11 mouse cellular contexts compared by ENCODE assay signal in the genomic region with DNA sequence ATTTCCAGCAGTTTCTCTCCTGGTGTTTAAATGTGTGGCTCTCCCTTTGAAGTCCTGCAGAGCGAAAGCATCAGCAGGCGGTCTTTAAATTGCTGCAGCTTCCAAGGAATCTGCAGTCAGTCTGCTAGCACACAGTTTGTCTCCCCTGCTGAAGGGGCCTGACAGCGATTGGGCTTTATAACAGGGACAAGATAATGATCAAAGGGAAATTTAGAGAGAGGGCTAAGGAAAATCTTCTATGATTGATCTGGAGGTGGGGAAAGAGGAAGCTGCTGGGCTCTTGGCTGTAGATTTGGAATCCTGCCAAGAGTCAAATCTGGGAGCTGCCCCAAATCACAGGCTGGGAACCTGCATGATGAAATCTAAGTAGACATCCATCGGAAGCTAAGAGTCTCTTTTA.
A peak's percentile ranks its signal among the peaks of the same experiment; 100 is the strongest.
DNase-seq lines count a peak whose midpoint lies in the region; ATAC-seq lines count a peak whose summit lies in the region.
"Had no signal": no experiment of that assay in that cellular context is flagged by ENCODE, and none has a peak within 500 bp of the region (broad histone marks: within the 10 kb centered on the region; RNA-seq: fewer than 3 reads in every experiment).

No protein-coding gene starts in this region.

- no peaks in the 10 kb centered on the region for H3K27me3 ChIP-seq in intestine, embryonic 14.5 days (replicated peaks; ENCODE audit: control insufficient read depth, insufficient read depth, low read length)
- no peaks in the 10 kb centered on the region for H3K27me3 ChIP-seq in intestine, embryonic 16.5 days (replicated peaks; ENCODE audit: control insufficient read depth, insufficient read depth, low read length)
- no peaks in the 10 kb centered on the region for H3K27me3 ChIP-seq in embryonic facial prominence, embryonic 13.5 days
- no peaks in the 10 kb centered on the region for H3K27me3 ChIP-seq in midbrain, embryonic 12.5 days
- H3K27me3 ChIP-seq in kidney, embryonic 16.5 days (ENCODE audit: insufficient read depth, low read length) = no peaks in the 10 kb centered on the region
- H3K27me3 ChIP-seq: neural tube, embryonic 12.5 days had no signal

- no peak overlapping the region for H3K4me3 ChIP-seq in intestine, embryonic 14.5 days (ENCODE audit: low read depth, low read length)
- no peak overlapping the region for H3K4me3 ChIP-seq in intestine, embryonic 16.5 days (ENCODE audit: low read length)
- no peak overlapping the region for H3K4me3 ChIP-seq in embryonic facial prominence, embryonic 13.5 days
- H3K4me3 ChIP-seq in midbrain, embryonic 12.5 days = no peak overlapping the region
- H3K4me3 ChIP-seq in kidney, embryonic 16.5 days (ENCODE audit: low read length) = no peak overlapping the region
- H3K4me3 ChIP-seq: neural tube, embryonic 12.5 days had no signal

- no peaks in the 10 kb centered on the region for H3K9me3 ChIP-seq in intestine, embryonic 14.5 days (ENCODE audit: control insufficient read depth, low read length)
- H3K9me3 ChIP-seq in intestine, embryonic 16.5 days (ENCODE audit: control insufficient read depth, low read length) = no peaks in the 10 kb centered on the region
- H3K9me3 ChIP-seq in embryonic facial prominence, embryonic 13.5 days = no peaks in the 10 kb centered on the region
- H3K9me3 ChIP-seq in midbrain, embryonic 12.5 days = no peaks in the 10 kb centered on the region
- no peaks in the 10 kb centered on the region for H3K9me3 ChIP-seq in kidney, embryonic 16.5 days (ENCODE audit: low read length)
- H3K9me3 ChIP-seq: neural tube, embryonic 12.5 days had no signal

- peak; percentile 52 for DNase-seq in intestine, embryonic 14.5 days (ENCODE audit: low spot score)
- peak; percentile 5 for DNase-seq in adrenal gland, adult 8-10 months
- DNase-seq in thymus, postnatal 0 days (ENCODE audit: low spot score) = no peak
- no peak for DNase-seq in thymus, adult 18-20 months
- DNase-seq: gastrocnemius, postnatal 25 days had no signal

- ATAC-seq in intestine, embryonic 14.5 days (replicated peaks; ENCODE audit: low FRiP score, low TSS enrichment, low read depth) = no peak
- ATAC-seq in intestine, embryonic 16.5 days = no peak
- no peak for ATAC-seq in embryonic facial prominence, embryonic 13.5 days (ENCODE audit: insufficient number of reproducible peaks, insufficient read depth, low FRiP score, low TSS enrichment, low read depth)
- ATAC-seq in midbrain, embryonic 12.5 days (ENCODE audit: low FRiP score, low read depth) = peak; percentile 38; the same call in 1 of the 2 replicates
- no peak for ATAC-seq in kidney, embryonic 16.5 days (ENCODE audit: low FRiP score, low TSS enrichment)

- no peak overlapping the region for H3K4me2 ChIP-seq in intestine, embryonic 14.5 days (ENCODE audit: low read length)
- H3K4me2 ChIP-seq in intestine, embryonic 16.5 days (ENCODE audit: low read depth, low read length) = no peak overlapping the region
- no peak overlapping the region for H3K4me2 ChIP-seq in embryonic facial prominence, embryonic 13.5 days
- H3K4me2 ChIP-seq in midbrain, embryonic 12.5 days (replicated peaks) = no peak overlapping the region
- H3K4me2 ChIP-seq in kidney, embryonic 16.5 days (replicated peaks; ENCODE audit: low read depth, low read length) = no peak overlapping the region
- H3K4me2 ChIP-seq: neural tube, embryonic 12.5 days had no signal

- no peaks in the 10 kb centered on the region; the same call in 1 of the 2 replicates for H3K4me1 ChIP-seq in intestine, embryonic 14.5 days (replicated peaks; ENCODE audit: control insufficient read depth, insufficient read depth, low read length)
- H3K4me1 ChIP-seq in intestine, embryonic 16.5 days (ENCODE audit: control insufficient read depth, insufficient read depth, low read length) = no peaks in the 10 kb centered on the region
- peaks cover 6% of the 10 kb centered on the region for H3K4me1 ChIP-seq in embryonic facial prominence, embryonic 13.5 days
- H3K4me1 ChIP-seq in midbrain, embryonic 12.5 days = peaks cover 5% of the 10 kb centered on the region; the same call in 1 of the 2 replicates
- H3K4me1 ChIP-seq in kidney, embryonic 16.5 days (ENCODE audit: insufficient read depth, low read length) = peaks cover 8% of the 10 kb centered on the region

- no peak overlapping the region for H3K9ac ChIP-seq in intestine, embryonic 14.5 days (ENCODE audit: low read length)
- no peak overlapping the region for H3K9ac ChIP-seq in intestine, embryonic 16.5 days (ENCODE audit: low read depth, low read length)
- 0 out of 2 replicates have a peak overlapping the region, but pooled peaks have one; percentile 32 for H3K9ac ChIP-seq in embryonic facial prominence, embryonic 13.5 days
- H3K9ac ChIP-seq in midbrain, embryonic 12.5 days (replicated peaks) = no peak overlapping the region
- no peak overlapping the region for H3K9ac ChIP-seq in kidney, embryonic 16.5 days (replicated peaks; ENCODE audit: low read length)
- H3K9ac ChIP-seq: neural tube, embryonic 12.5 days had no signal

- no peak overlapping the region for H3K27ac ChIP-seq in intestine, embryonic 14.5 days (ENCODE audit: low read depth)
- no peak overlapping the region for H3K27ac ChIP-seq in intestine, embryonic 16.5 days (ENCODE audit: low read length)
- no peak overlapping the region for H3K27ac ChIP-seq in embryonic facial prominence, embryonic 13.5 days
- H3K27ac ChIP-seq in midbrain, embryonic 12.5 days (replicated peaks) = no peak overlapping the region
- H3K27ac ChIP-seq in kidney, embryonic 16.5 days (ENCODE audit: low read length) = no peak overlapping the region
- H3K27ac ChIP-seq: neural tube, embryonic 12.5 days; stomach, postnatal 0 days had no signal

- WGBS in intestine, embryonic 14.5 days = 20% methylated on average over 4 of the region's 4 CpGs
- WGBS in intestine, embryonic 16.5 days = 30% methylated on average over 4 of the region's 4 CpGs
- WGBS in embryonic facial prominence, embryonic 13.5 days = 8% methylated on average over 4 of the region's 4 CpGs
- 16% methylated on average over 4 of the region's 4 CpGs for WGBS in midbrain, embryonic 12.5 days
- 37% methylated on average over 4 of the region's 4 CpGs for WGBS in kidney, embryonic 16.5 days

- H3K36me3 ChIP-seq in intestine, embryonic 14.5 days (ENCODE audit: control insufficient read depth, insufficient read depth, low read length) = no peaks in the 10 kb centered on the region
- H3K36me3 ChIP-seq in intestine, embryonic 16.5 days (ENCODE audit: control insufficient read depth, insufficient read depth, low read length) = no peaks in the 10 kb centered on the region
- H3K36me3 ChIP-seq in embryonic facial prominence, embryonic 13.5 days = no peaks in the 10 kb centered on the region
- H3K36me3 ChIP-seq in midbrain, embryonic 12.5 days = no peaks in the 10 kb centered on the region
- H3K36me3 ChIP-seq in kidney, embryonic 16.5 days (ENCODE audit: insufficient read depth, low read length) = no peaks in the 10 kb centered on the region
- H3K36me3 ChIP-seq: neural tube, embryonic 12.5 days had no signal

Comparison
In these comparisons a context has a peak if more than half of its experiments do, and no peak if none do; other contexts are left out.
1. DNase-seq: peak in intestine, embryonic 14.5 days (single experiment) and adrenal gland, adult 8-10 months (single experiment); none in thymus, postnatal 0 days (single experiment) and thymus, adult 18-20 months (0 of 2).